Mouse (Mus musculus) left cerebral cortex, postnatal 14 days (tissue): ENCODE data around the gene Ptpn3. TPM values are rescaled to one million over a fixed set of nuclear protein-coding genes. Genes with fewer than 3 reads are reported as not detected.

Experiments
- DNase-seq, 2 experiments: peaks; one replicate each; pipeline ENCODE4 v3.0.0; 2021 to 2022; ENCODE audit warnings: low spot score in 2 of 2, mixed read lengths in 1 of 2
- intact Hi-C: fragments of 180-260 bp; cut with DNase I; formaldehyde crosslinking; loops from one replicate; pipeline ENCODE4 v1.15.1; 2025
- long read RNA-seq, 2 experiments: library from polyadenylated mRNA; stranded (forward); transcript quantifications; one replicate each; pipeline ENCODE4 v2.0.0; 2021
- total RNA-seq, 2 experiments: library from RNA; stranded (reverse); gene quantifications; 2 replicates each; pipeline ENCODE4 v1.2.3; 2021

Gene Ptpn3
- 10 to 100 TPM; 37.9 to 51.9 TPM for total RNA-seq
- long read RNA-seq, experiment 1, full-length matches to known transcripts: 1 of 11 reads
- long read RNA-seq, experiment 1, partial matches to known transcripts: 3 of 11 reads
- long read RNA-seq, experiment 1, other reads (novel, unspliced or antisense): 7 of 11 reads
- long read RNA-seq, experiment 2, partial matches to known transcripts: 3 of 10 reads
- long read RNA-seq, experiment 2, other reads (novel, unspliced or antisense): 7 of 10 reads

DNA sequence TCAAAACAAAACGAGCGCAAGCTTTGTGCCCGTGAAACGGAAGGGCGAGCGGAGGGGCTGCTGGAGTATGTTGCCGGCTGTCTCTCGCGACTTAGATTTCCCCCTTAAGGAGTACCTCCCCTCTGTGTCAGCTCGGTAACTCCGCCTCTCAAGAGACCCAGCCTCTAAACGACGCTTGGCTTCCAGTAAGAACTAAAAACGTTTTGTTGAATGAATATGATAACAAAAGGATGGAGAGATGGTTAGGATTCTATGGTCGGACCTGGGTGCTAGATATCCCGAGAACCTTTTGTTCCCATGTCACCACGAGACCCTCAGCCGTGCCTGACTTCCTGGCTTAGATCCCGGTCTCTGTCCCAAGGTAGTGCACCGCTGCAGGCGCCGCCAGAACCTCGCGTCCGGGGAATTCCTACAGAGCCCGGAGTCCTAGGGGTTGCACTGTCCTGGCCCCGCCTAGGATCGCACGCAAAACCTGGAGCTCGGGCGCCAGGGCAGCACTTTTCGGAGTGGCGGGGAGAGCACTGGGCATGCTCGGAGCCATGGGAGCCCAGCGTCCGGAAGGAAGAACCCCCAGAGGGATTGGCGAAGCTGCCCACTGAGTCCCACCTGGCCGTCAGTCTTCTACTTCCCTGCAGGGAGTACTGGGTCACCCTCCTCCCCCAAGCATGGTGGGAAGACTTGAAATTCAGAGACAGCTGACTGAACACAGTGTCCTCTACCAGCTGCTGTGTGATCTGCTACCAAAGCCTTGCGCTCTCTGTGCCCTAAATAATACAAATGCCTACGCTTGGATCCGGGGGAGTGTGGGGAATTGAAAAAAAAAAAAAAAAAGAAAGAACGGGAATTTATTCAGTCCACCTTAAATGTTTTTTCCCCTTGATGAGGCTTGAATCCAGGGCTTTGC lies at the start of gene Ptpn3:
Gene Ptpn3, minus strand, starts transcription at position 428 of the 904 bp plus-strand sequence.
- intact Hi-C loops: no loop called here
- peak; percentile 73 to 75 for DNase-seq

DNA sequence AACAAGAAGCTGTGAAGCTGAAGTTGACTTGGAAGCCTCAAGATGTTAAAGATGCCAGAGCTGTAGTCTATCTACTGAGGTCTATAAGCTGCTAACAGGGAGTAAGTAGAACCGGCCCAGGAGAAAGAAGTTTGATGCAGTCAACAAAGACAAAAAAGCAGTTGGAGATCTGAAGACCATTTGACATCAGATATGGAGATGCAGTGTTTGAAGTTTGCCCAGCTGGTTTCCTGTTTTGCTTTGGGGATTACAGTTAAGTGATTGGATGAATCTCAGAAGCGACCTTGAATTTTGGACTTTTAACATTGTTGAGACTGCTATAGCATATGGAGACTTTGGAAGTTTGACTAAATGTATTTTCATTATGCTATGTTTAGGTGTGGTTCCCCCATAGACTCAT lies 48.9 kb upstream of the Ptpn3 start:
- no peak for DNase-seq
- intact Hi-C loops: no loop called here

DNA sequence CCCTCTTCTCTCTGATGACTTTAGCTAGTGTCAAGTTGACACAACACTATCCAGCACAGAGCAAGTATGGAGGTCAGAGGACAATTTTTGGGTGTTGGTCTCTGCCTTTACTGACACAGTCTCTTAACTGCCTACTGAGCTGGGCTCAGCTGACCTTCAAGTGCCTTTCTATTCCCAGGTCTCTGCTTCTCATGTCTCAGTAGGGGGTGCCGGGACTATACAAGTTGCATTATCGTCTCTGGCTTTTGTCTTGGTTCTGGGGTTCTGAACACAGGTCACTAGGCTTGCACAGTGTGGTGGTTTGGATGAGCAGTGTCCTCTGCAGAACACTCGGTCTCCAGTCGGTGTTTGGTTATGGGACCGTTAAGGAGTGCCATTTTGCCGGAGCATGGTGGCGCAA lies 42.4 kb upstream of the Ptpn3 start:
- DNase-seq: no peak
- intact Hi-C loops: no loop called here

DNA sequence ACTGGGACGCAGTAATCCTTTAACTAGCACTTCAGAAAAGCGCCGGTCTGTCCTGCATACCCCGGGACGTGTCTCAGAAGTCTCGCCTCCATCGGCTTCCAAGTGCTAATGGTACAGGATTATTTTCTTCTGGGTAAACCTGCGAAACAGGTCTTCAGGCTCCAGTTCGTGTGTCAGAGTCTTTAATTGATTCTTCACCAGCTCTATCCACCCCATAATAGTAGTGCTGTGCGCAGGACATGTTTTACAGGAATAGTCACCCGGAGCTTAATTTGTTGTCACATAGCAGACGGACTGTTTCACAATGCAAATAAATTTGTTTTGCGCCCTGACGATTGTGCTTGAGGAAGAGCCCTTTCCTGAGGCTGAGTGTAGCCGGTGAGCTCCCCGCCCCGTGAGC lies 37.3 kb upstream of the Ptpn3 start:
- intact Hi-C loops: no loop called here
- DNase-seq: no peak

DNA sequence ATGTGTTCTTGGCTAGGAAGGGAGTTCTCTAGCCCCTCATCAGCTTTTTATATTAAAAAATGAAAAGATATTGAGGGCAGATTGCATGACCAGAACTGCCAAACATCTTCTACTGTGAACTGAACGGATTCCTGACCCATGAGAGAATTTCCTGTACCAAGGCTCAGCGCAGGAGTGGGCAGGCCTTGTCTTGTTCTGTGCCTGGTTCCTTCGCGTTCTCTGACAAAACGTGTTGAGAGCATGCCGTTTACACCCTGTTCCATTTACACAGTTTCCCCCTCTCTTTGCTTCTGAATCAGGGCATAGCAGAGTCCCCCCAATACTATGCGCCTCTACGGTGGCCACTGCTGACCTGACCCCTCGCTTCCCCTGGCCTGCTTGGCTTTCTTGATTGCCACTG lies 36.4 kb upstream of the Ptpn3 start:
- DNase-seq: no peak
- intact Hi-C loops: no loop called here

DNA sequence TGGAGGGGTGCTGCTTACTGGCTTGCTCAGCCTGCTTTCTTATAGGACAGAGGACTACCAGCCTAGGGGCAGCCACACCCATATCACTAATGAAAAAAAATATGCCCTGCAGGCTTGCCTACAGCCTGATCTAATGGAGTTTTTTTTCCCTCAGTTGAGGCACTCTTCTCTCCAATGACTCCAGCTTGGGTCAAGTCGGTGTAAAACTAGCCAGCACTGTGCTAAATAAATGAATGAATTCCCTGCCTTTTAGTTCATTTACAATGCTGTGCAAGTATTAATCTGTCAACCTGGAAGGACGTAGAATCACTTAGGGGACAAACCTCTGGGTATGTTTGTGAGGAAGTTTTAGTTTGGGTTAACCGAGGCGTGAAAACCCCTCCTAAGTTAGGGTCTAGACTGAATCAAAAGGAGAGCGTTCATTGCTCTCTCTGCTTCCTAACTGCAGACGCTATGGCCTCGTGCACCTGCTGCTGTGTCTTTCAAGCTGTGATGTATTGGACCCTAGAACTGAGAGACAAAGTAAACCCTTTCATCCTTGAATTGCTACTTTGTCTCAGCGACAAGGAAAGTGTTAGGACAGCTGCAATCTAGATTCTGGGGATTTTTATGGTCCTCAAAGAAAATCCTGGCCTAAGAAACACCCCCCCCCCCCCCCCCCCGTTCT lies 33.5 kb upstream of the Ptpn3 start:
- intact Hi-C loops: no loop called here
- DNase-seq: no peak

DNA sequence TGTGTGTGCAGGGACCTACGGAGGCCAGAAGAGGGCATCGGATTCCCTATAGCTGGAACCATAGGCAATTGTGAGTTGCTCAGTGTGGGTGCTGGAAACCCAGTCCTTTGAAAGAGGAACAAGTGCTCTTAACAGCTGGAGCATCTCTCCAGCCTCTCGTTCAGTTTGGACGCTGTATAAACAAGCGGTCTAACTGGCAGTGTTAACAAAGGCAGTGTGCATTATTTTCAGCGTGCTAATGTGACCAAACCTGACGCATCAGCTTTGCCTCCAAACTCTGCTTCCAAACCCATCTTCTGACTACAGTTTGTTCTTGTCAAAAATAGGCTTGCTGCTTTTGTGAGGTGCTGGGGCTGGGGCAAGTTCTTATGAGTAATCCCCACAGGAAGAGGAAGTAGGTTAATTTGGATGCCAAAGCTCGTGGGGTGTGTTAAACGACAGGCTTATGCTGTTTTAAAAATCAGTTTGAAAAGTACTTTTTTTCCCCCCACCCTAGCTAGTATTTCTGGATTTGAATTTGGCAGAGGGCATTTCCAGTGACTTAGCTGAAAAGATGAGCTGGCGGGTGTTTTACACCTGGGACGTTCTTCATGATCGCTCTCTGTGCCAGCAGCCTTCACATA lies 32.4 kb upstream of the Ptpn3 start:
- intact Hi-C loops: no loop called here
- DNase-seq: no peak

DNA sequence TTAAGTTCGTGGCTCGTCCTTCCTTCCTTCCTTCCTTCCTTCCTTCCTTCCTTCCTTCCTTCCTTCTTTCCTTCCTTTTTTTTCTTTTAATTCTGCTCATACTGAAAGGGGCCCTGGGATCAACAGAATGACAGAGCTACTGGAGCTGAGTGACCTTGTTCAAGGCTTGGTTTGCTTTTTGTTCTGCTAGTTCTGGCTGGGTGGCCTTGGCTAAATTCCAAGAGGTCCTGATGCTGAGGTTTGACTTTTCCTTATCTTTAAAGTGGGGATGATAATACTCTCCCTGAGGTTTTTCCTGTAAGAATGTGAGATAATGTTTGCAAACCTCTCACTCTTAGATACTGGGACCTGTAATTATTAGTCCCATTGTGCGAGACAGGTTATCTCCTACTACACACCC lies 30.9 kb upstream of the Ptpn3 start:
- intact Hi-C loops: no loop called here
- no peak for DNase-seq

DNA sequence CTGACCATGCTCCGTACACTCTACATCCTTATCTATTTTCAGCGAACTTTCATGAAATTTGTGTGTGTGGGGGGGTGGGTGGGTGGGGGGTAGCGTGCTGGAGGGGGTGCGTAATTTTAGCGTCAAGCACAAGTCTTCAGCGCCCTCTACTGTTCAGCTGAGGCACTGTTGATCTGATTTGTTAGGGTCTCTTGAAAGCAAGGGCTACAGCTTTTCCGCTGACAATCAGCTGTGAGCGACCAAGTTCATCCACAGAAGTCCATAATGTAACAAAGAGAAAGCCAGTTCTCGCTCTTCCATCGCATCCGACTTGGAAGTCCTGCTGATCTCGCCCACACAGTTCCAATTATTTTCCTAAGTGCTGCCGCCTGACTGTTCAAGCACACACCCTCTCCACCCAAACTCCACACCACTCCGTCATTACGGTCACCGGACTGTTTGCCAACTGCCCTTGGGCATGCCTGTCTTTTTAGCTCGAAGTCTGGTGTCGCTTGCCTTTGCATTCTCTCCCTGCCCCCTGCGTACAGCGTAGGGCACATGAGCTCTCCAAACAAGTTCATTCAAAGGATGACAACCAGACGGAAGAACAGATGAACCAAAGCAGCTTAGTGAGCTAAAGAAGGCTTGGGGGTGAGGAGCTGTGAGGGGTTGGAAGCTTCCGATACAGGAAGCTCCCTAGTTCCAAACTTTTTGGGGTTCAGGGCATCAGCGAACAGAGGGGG lies 19.1 kb upstream of the Ptpn3 start:
- peak; percentile 65 to 69 for DNase-seq
- intact Hi-C loops: no loop called here

DNA sequence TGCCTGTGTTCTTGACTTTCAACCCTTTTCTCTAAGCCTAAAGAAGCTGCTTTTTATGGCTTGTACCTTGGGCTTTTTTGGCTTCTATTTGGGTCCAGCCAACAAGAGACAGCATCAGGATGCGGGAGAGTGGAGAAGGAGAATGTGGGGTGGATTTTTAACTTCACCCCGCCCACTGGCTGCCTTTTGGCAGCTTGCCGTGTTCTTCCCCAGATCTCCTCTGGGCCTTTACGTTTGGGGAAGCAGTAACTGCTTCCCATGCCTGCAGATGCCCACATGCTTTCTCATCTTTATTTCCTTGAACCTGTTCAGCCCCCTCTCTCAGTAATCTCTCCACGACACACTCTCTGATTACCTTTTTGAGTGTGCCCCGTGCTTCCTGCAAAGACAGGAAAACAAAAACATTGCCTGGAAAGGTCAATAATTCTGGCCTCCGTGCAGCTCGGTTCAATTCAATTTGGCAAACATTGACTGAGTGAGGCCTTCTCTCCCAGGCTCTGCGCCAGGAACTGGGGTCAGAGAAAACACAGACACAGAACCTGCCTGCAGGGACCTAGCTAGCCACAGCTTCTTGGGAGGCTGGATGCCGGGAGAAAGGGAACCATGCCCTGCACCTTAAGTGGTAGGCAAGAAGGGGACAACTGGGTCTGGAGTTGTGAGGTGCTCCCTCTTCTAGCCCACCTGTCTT lies 17.0 kb upstream of the Ptpn3 start:
- intact Hi-C loops: no loop called here
- peak; percentile 66 to 72 for DNase-seq

DNA sequence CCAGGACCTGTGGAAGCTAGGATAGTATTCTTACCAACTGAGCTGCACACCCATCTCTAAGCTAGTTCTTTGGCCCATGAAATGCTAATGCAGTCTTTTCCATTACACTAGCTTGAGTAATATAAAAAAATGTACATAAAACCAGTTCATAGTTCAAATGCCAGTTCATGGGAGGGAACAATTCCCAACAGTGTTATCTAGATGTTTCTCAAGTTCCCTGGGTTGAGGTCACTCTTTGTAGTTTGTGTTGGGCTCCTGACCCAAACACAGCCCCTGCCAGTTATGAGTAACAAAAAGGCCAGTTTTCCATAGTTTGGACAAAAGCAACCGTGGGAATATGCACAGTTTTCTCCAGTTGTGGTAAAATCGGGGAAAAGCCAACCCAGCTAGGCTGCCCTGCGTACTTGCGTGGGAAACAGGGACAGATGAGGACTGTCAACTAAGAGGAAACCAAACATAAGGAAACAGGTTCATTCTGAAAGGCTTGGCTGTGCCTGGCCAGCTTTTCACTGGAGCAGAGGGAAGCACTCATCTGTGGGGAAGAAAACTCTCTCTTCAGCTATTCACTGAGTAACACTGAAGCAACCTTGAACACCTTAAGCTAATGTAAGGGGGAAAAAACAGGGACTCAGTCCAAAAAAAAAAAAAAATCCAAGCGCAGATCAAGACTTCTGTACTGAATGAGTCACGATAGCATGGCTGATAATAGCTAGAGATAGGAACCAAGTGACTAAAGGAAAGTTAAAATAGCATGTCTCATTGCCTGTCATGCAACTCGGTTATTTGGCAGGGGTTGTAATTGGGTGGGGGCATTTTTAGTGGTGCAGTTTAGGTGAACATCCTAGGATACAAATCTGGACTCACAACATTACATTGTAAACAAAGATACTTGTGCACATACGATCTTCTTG lies 10.9 kb upstream of the Ptpn3 start:
- no peak for DNase-seq
- intact Hi-C loops: no loop called here

DNA sequence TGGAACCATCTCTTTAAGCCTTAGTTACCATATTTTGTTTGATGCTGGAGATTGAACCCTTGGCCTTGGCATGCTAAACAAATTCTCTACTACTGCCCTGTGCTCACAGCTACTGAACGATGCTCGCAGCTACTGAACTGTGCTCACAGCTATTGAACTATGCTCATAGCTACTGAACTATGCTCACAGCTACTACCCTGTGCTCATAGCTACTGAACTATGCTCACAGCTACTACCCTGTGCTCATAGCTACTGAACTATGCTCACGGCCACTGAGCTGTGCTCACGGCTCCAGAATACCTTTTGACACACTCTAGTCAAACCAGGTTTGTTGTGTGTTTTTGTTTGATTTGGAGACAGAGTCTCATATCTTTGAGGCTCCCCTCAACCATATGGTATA lies 10.1 kb upstream of the Ptpn3 start:
- intact Hi-C loops: no loop called here
- DNase-seq: no peak

DNA sequence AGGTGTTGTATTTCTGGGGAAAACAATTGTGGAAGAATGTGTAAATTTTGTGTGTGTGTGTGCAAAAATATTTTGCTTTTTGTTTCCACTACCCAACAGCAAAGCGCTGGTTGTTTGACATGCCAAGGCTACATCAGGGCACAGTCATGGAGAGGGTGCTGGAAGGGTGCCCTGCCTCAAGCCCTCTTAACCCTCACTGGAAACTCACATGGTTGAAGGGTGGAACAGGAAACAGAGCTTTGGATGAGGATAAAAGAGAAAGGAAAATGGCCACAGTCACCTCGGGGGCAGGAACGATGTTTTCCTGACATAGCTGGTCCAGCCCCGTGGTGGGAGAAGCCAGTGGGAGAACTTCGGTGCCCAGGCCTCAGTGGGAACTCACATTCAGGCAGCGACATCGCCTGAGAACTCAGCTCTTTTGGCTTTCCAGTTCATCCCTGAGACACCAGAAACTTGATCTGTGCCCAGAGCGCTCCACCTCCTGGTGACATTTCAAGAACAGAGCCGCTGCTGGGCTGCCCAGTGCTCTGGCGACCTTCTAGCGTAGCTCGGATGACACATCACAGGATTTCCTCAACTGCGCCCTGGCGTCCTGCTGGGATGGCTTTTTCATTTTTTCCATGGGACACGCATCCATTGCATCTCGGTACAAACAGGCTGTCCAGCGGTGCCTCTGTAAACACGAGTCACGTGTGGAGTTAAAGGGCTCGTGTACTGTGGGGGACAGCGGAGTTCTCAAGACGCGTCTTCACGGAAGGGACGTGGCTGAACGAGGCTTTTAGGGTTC lies 6.8 kb upstream of the Ptpn3 start:
- intact Hi-C loops: no loop called here
- no peak for DNase-seq

DNA sequence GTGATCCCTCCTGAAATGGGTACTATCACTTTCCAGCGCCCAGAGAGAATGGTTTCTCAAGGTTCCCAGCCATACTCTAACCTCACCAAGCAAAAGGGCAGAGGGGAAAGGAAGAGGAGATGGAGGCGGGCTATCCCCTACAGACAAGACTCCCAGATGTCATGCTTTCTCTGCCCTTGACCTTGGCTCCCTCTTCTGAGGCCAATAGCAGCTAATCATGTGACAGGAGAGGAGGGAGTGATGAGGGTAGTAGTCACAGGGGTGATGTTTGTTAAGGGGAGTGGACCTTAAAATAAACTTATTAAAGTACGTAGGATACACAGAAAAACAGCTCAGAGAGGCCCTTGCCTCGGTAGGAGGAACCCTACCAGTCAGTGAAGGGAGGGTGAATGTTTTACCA lies 6.1 kb upstream of the Ptpn3 start:
- no peak for DNase-seq
- intact Hi-C loops: no loop called here

DNA sequence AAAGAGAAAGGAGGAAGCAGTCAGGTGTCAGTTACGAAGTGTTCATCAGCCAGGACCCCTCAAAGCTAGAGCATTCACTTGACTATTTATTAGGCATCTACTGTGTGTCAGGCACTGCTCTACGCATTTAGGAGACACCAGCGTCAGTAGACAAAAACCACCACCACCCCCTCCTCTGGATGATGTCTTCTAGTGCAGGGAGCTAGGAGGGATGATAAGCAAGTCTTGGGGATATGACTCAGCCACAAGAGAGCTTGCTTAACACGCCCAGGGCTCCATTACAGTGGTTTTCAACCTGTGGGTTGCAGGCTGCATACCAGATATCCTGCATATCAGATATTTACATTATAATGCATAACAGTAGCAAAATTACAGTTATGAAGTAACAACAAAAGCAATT lies 4.6 kb upstream of the Ptpn3 start:
- DNase-seq: no peak
- intact Hi-C loops: no loop called here

DNA sequence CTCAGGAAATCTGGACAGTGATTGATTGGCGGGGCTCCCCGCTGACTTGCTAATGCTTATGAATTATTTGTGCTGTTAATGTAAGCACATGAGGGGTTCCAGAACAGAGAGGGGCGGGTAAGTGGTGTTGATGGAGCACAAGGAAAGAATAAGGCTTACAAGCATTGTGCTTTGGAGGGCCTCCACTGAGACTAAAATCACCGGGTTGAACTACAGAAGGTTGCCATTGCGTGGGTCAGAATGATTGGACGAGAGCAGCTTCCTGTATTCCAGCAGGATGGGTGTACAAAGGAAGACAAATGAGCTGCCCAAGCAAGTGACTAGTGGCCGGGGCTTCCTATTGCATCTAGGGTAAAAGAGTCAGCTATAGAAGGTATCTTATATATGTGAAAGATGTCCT lies 4.0 kb upstream of the Ptpn3 start:
- intact Hi-C loops: no loop called here
- DNase-seq: no peak
